Mouse (Mus musculus) bone marrow, adult 2 months (tissue): ENCODE measurements around the gene Cbll1. TPM values are rescaled to one million over a fixed set of nuclear protein-coding genes. Genes with fewer than 3 reads are reported as not detected.
"Not testable (repeated sequence)": the region's sequence is repeated elsewhere in the genome, so short reads cannot be mapped to it uniquely, and the experiment has no call there.

Experiments
- H3K27ac ChIP-seq: fragments of 200-500 bp; 2 replicates; pipeline ENCODE4 v1.5.1; 2012; ENCODE audit warnings: low read depth, mild to moderate bottlenecking, control low read depth, inconsistent platforms, low read length; ENCODE audit not compliant: control insufficient read depth, poor library complexity, insufficient read depth
- H3K4me1 ChIP-seq: fragments of 200-500 bp; 2 replicates; pipeline ENCODE4 v1.6.1; 2011; ENCODE audit warnings: low read length; ENCODE audit not compliant: control insufficient read depth, insufficient read depth
- H3K4me3 ChIP-seq: fragments of 200-500 bp; replicated peaks from 2 replicates; pipeline ENCODE3; 2011; ENCODE audit warnings: mild to moderate bottlenecking, low read depth, low read length, control low read depth; ENCODE audit not compliant: control insufficient read depth
- CTCF ChIP-seq: fragments of 200-500 bp; IDR thresholded peaks from 2 replicates; pipeline ENCODE4 v1.5.1; 2011; ENCODE audit warnings: low read length, control low read depth; ENCODE audit not compliant: control insufficient read depth, insufficient read depth
- POLR2A ChIP-seq: fragments of 200-500 bp; IDR thresholded peaks from 2 replicates; pipeline ENCODE4 v1.6.1; 2011; ENCODE audit warnings: low read depth, mild to moderate bottlenecking, control low read depth, low read length, borderline replicate concordance; ENCODE audit not compliant: control insufficient read depth
- WGBS: fragments of 180-500 bp; shearing (Covaris S2); methylation state at CpG from one replicate; pipeline ENCODE4 v1.1.7; 2018; 5-methylcytosine and 5-hydroxymethylcytosine counted together
- polyA plus RNA-seq: library from polyadenylated mRNA; stranded (reverse); fragments of >200 nt; gene quantifications from 2 replicates; pipeline ENCODE4 v1.2.4, GENCODE M21; 2011; ENCODE audit warnings: low replicate concordance; ENCODE audit not compliant: missing spikeins, insufficient read depth, insufficient read length

The Cbll1 gene
- polyA plus RNA-seq, 1 experiment: 6.1 TPM

GRCm38 (mm10) chr12:31507718-31508364 lies 8.4 kb upstream of the Cbll1 start:
- Histone ChIP-seq H3K27ac (no peak overlapping the region), H3K4me1 (no peaks in the 10 kb centered on the region), H3K4me3 (no peak overlapping the region)
- 37% methylated on average over 6 of the region's 6 CpGs for WGBS
- TF ChIP-seq CTCF (no peak), POLR2A (no peak)

DNA sequence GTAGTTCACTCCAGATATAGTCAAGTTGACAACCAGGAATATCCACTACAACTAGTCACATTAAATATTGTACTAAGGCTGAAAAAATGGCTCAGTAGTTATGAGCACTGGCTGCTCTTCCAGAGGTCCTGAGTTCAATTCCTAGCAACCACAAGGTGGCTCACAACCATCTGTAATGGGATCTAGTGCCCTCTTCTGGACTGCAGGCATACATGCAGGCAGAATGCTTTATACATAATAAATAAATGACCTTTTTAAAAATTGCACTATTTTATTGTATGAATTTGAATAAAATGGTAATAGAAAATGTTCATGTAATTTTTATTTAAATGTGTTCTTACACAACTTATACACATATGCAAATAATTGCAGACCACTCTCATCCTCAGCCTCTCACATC lies 3.8 kb upstream of the Cbll1 start:
- TF ChIP-seq POLR2A (no peak), CTCF (0 out of 2 replicates have a peak, but pooled peaks have one; percentile 15)
- Histone ChIP-seq H3K27ac (no peak overlapping the region), H3K4me1 (peaks cover 1% of the 10 kb centered on the region; the same call in 1 of the 2 replicates), H3K4me3 (no peak overlapping the region)

DNA sequence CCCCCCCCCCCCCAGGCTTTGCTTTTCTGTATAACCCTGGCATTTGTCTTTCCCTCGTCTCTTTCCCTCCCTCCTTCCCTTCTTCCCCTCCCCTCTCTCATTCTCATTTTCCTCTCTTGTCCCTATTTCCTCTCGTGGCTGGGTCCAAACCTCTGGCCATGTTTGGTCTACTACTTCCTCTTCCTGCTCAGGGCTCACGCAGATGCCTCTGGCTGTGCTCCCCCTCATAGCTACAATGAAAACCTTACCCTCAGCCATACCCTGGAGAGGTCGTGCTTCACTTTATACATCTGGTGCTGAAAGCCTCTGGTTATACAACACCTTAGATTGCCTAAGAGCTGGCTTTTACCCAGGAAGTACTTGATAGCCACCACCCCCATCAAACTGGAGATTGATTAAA lies 1.9 kb upstream of the Cbll1 start:
- peaks cover 1% of the 10 kb centered on the region; the same call in 1 of the 2 replicates for H3K4me1 ChIP-seq
- no peak for TF ChIP-seq POLR2A
- no peak for TF ChIP-seq CTCF
- H3K4me3 ChIP-seq: no peak overlapping the region
- WGBS: 5% methylated on average over 4 of the region's 4 CpGs
- H3K27ac ChIP-seq: no peak overlapping the region

GRCm38 (mm10) chr12:31500196-31500595 lies 780 bp upstream of the Cbll1 start:
- Histone ChIP-seq H3K4me1 (peaks cover 1% of the 10 kb centered on the region; the same call in 1 of the 2 replicates), H3K4me3 (peak overlapping the region; percentile 97), H3K27ac (peak overlapping the region; percentile 94)
- TF ChIP-seq POLR2A (no peak), CTCF (no peak)
- WGBS: 12% methylated on average over 12 of the region's 12 CpGs

- peaks cover 1% of the 10 kb centered on the region; the same call in 1 of the 2 replicates for H3K4me1 ChIP-seq
- TF ChIP-seq CTCF: no peak
Measured at GRCm38 (mm10) chr12:31498936-31499313, 491 bp downstream of the Cbll1 start.

GRCm38 (mm10) chr12:31486431-31486830 lies 13.0 kb downstream of the Cbll1 start:
- Histone ChIP-seq H3K4me3 (no peak overlapping the region), H3K4me1 (no peaks in the 10 kb centered on the region), H3K27ac (no peak overlapping the region)
- no peak for TF ChIP-seq POLR2A
- TF ChIP-seq CTCF: no peak
- WGBS: 80% methylated on average over 6 of the region's 6 CpGs

More at GRCm38 (mm10) chr12:31498936-31499313, 491 bp downstream of the Cbll1 start:
- peak overlapping the region; percentile 97 for H3K4me3 ChIP-seq
- under 1% methylated on average over 25 of the region's 25 CpGs for WGBS
- peak overlapping the region; percentile 94 for H3K27ac ChIP-seq

GRCm38 (mm10) chr12:31478182-31478581 lies 21.2 kb downstream of the Cbll1 start:
- 90% methylated on average over 6 of the region's 6 CpGs for WGBS
- H3K4me3 ChIP-seq, H3K4me1 ChIP-seq, H3K27ac ChIP-seq: not testable (repeated sequence)

- H3K4me1 ChIP-seq: no peaks in the 10 kb centered on the region
- TF ChIP-seq POLR2A (no peak), CTCF (no peak)
- no peak overlapping the region for H3K27ac ChIP-seq
- WGBS: 80% methylated on average over 4 of the region's 4 CpGs
- H3K4me3 ChIP-seq: no peak overlapping the region
Measured at GRCm38 (mm10) chr12:31462615-31463014, 36.8 kb downstream of the Cbll1 start.

DNA sequence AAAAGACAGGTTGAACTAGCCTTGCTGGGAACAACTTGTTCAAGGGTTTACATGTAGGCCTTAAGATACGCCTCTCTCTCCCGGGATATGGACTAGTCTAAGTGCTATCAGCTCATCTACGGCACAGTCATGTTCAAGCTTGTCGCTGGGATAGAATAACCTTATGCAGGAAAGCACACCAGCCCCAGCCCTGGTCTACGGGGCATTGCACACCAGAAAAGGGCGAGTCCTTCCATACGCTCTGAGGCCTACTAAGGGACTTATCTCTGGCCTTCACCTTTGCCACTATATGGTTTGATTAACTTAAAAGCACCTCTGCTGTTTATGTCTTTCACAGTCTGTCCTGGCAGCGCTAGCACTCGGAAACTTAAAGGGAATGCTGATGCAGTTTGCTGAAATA lies 38.0 kb downstream of the Cbll1 start:
- H3K27ac ChIP-seq: no peak overlapping the region
- TF ChIP-seq POLR2A: no peak
- TF ChIP-seq CTCF: no peak
- WGBS: 81% methylated on average over 9 of the region's 9 CpGs
- no peaks in the 10 kb centered on the region for H3K4me1 ChIP-seq
- H3K4me3 ChIP-seq: no peak overlapping the region
